Mouse (Mus musculus): ENCODE data around the gene Sgce.

- TF ChIP-seq ZC3H11A (IDR thresholded peaks at IDR 0.05; ENCODE audit: borderline replicate concordance, low read depth, low read length) (no peak), ZNF384 (IDR thresholded peaks at IDR 0.05; ENCODE audit: low read depth, low read length) (no peak), HCFC1 (IDR thresholded peaks at IDR 0.05; ENCODE audit: borderline replicate concordance, insufficient read depth, low read length) (no peak)
These were observed 15.2 kb upstream of the Sgce start for GRCm38 (mm10) chr6:4762252-4762651.
